Mouse (Mus musculus) NIH3T3 (cell line): ENCODE measurements around the gene Sec14l1.
A peak's percentile ranks its signal among the peaks of the same experiment; 100 is the strongest.
"Not testable (repeated sequence)": the region's sequence is repeated elsewhere in the genome, so short reads cannot be mapped to it uniquely, and the experiment has no call there.

Experiments used
- DNase-seq: peaks from one replicate; pipeline ENCODE4 v3.0.0-alpha.2; 2012; ENCODE audit warnings: low read depth

Gene Sec14l1

GRCm38 (mm10) chr11:117114592-117115345 lies at the start of gene Sec14l1:
Gene Sec14l1 (plus strand): TSS chr11:117115168.
- DNase-seq = peak; percentile 99

GRCm38 (mm10) chr11:117065602-117066001 lies 49.4 kb upstream of the Sec14l1 start:
- DNase-seq = peak; percentile 38

- DNase-seq = no peak
Measured at GRCm38 (mm10) chr11:117066738-117067137, 48.2 kb upstream of the Sec14l1 start.

GRCm38 (mm10) chr11:117068332-117068731 lies 46.6 kb upstream of the Sec14l1 start:
- DNase-seq = no peak

- DNase-seq = no peak
Measured at GRCm38 (mm10) chr11:117069027-117069426, 45.9 kb upstream of the Sec14l1 start.

- no peak for DNase-seq
Measured at GRCm38 (mm10) chr11:117070711-117071110, 44.3 kb upstream of the Sec14l1 start.

DNA sequence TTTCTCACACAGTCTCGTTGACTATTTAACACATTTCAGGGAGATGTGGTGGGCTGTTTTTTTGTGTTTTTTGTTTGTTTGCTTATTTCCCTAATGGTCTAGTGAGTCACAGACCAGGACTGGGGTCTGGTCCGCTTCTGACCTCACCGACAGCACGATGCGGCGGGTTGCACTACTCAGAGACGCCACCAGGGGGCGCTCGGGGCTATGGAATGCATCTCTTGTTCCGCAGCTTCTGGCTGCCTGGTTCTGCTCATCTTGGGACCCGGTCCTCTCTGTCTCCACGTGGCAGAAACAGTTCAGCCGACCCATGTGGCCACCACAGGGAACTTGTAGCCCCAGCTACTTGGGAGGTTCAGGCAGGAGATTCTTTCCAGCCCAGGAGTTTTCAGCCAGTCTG lies 42.8 kb upstream of the Sec14l1 start:
- peak; percentile 91 for DNase-seq

- DNase-seq = no peak
Measured at GRCm38 (mm10) chr11:117073426-117073825, 41.5 kb upstream of the Sec14l1 start.

GRCm38 (mm10) chr11:117076576-117077196 lies 38.3 kb upstream of the Sec14l1 start:
- DNase-seq = peak; percentile 91

GRCm38 (mm10) chr11:117077227-117077626 lies 37.7 kb upstream of the Sec14l1 start:
- no peak for DNase-seq

DNA sequence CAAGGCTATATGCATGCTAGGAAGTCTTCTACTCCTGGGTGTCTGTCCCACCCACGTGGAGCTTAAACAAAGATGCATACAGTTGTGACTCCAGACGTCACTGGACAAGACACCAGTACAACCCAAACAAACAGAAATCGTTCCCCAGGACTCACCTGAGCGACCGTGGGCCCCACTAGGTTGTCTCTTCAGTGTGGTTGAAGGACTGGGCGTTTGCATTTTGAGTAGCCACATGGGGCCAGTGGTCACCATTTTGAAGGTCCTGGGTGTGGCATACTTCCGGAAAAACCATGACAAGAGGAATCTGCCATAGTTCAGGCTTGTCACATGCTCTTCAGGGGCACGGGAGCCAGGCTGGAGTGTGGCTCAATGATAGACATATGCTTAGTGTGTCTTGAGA lies 37.1 kb upstream of the Sec14l1 start:
- no peak for DNase-seq

DNA sequence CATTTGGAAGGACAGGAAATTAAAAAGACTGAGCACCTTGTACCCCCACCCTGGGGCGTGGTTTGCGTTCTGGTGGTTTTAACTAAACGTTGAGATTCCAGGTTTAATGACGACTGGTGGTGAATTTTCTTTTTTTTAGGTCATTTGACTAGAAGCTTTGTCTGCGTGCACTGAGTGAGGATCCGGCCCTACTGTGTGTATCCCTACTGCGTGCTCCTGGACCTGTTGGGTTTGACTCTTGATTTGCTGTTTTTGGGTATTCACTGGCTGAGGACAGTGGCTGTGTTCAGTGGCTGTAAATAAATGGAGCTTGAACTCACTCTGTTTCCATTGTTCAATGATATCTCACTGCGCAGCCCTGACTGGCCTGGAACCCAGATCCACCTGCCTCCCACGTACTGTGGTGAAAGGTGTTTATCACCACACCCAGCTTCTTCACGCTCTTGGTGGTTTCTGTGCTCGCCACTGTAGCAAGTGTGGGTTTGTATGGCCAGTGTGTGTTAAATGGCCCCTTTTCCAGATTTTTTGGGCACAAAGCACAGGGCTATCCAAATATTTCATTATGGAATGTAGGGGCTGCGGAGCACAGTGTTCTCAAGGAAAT lies 36.2 kb upstream of the Sec14l1 start:
- DNase-seq = no peak

DNA sequence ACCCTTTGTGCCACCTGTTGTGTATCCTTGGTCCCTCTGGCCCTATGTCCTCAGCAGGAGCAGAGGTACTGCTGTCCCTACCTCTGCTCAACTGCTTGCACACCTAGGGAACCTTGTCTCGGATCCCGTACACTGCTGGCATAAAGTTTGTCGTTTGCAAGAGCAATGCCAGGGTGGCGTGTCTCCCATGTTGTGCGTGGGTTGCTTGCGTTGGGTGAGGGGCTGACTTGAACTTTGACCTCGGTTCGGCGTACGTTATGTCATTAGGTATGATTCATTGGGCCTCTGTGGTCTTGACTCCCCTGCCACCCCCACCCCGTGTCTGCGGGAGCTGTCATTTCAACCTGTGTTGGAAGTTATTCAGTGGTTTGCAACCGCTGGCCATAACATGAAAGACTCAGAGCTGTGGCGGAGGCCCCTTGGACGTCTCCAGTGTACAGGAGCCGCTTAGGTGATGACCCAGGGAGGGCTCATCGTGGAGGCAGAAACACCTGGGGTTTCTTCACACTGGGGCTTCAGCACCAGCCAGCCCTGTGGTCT lies 35.2 kb upstream of the Sec14l1 start:
- no peak for DNase-seq

GRCm38 (mm10) chr11:117080209-117080608 lies 34.8 kb upstream of the Sec14l1 start:
- DNase-seq = no peak

DNA sequence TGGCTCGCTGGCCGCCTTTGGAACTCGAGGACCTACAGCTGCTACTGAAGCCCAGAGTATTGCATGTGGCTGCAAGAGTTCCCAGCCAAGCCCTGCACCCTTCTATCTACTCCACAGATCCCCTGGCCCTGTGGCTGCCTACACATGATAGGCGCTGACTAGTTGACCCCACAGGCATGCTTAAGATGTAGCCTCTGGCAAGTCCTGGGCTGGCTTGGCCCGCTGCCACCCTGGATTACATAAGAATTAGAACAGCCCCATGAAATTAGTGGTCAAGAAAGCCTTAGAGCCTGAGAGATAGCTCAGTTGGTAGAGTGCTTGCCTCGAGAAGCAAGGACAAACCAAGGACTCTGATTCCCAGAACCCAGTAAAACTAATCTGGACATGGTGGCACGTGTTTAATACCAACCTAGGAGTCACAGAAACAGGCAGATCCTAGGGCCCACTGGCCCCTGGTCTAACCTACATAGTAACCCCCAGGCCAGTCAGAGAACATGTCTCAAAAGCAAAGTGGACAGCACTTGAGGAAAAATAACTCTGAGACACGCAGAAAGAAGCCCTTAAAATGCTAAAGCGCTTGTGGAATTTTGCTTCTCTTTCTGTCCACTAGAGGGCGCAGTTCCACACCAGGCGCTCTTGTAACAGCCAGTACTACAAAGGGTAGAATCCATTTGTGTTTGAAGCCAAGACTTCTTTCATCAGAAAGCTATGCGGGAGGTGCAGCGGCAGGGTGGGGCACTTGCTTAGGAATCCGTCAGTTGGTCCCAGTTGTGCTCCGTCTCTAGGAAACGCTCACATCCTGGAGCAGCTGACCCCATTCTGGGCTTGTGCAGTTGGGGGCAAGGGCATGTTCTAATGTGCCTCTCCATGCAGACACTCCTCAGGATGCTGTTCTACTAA lies 33.6 kb upstream of the Sec14l1 start:
- peak; percentile 93 for DNase-seq

DNA sequence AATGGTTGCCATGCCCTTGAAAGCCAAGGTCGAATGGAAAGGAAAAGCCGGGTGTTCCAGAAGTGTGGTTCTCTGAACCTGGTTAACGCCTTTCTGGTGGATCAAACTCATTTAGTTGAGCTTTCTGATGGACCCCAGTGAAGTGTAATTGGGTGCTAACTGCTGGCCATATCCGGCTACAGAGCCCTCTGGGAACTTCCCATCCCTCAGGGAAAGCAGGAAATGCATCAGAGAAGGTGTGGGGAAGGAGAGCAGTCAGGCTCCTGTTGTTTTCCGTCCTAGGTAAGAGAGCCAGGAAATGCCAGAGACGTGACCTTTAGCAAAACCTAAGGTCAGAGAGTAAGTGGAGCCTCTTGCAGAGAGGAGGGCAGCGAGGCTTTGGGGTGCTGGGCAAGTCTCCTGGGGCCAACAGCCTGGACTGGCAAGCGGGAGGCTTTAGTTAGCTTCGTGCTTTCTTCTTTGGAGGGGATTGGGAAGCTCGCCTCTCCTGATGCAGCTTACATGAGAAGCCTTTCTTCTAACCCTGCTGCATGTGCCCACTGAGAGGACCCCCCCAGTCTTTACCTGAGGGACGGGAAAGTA lies 32.5 kb upstream of the Sec14l1 start:
- no peak for DNase-seq

- DNase-seq = no peak
Measured at GRCm38 (mm10) chr11:117083052-117083881, 31.7 kb upstream of the Sec14l1 start.

- not testable (repeated sequence) for DNase-seq
Measured at GRCm38 (mm10) chr11:117083882-117084260, 31.1 kb upstream of the Sec14l1 start.

GRCm38 (mm10) chr11:117086215-117086614 lies 28.8 kb upstream of the Sec14l1 start:
- no peak for DNase-seq

- peak; percentile 52 for DNase-seq
Measured at GRCm38 (mm10) chr11:117087036-117087799, 27.8 kb upstream of the Sec14l1 start.
